Mouse (Mus musculus) Muller cell, postnatal 12 days (primary cell): ENCODE data around the gene Frmd4a.

Experiments
- DNase-seq: peaks from one replicate; pipeline ENCODE4 v3.0.0-alpha.2; 2015; ENCODE audit errors: inconsistent ontology term

Frmd4a gene

GRCm38 (mm10) chr2:4486185-4486584, 468.7 kb downstream of the Frmd4a start:
- no peak for DNase-seq

DNA sequence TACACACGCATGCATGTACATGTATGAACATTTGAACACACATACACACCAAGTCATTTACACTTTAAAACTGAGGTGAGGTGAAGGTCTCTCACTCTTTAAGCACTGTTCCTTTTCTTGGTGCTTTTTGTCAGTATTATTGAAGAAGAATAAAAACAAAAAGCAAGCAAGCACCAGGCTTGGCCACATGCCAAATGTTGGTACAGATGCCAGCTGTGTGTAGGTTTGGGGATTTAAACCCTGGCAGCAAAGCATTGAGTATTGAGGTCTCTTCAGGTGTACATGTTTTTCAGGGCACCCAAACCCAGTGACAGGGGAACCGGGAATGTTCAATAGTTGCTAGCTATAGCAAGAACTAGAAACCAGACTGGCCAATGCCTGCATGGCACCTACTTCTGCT, 469.8 kb downstream of the Frmd4a start:
- no peak for DNase-seq

DNA sequence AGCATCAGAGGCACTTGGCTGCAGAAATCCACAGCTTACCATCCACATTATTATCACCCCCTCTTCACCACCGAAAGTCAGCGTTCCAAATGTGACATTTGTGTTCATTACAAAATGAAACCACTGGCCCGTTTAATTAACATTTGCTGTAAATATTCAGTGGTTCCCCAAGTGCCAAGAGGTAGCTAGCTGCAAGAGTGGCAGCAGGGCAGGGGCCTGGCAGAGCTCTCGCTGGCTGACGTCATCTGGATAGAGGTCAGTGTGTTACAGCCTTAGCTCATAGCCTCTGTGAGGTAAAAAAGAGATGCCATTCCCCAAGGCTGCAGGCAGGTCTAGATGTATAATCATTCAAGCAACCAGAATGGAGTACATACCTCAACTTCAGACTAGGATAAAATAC, 473.3 kb downstream of the Frmd4a start:
- peak; percentile 70 for DNase-seq

DNA sequence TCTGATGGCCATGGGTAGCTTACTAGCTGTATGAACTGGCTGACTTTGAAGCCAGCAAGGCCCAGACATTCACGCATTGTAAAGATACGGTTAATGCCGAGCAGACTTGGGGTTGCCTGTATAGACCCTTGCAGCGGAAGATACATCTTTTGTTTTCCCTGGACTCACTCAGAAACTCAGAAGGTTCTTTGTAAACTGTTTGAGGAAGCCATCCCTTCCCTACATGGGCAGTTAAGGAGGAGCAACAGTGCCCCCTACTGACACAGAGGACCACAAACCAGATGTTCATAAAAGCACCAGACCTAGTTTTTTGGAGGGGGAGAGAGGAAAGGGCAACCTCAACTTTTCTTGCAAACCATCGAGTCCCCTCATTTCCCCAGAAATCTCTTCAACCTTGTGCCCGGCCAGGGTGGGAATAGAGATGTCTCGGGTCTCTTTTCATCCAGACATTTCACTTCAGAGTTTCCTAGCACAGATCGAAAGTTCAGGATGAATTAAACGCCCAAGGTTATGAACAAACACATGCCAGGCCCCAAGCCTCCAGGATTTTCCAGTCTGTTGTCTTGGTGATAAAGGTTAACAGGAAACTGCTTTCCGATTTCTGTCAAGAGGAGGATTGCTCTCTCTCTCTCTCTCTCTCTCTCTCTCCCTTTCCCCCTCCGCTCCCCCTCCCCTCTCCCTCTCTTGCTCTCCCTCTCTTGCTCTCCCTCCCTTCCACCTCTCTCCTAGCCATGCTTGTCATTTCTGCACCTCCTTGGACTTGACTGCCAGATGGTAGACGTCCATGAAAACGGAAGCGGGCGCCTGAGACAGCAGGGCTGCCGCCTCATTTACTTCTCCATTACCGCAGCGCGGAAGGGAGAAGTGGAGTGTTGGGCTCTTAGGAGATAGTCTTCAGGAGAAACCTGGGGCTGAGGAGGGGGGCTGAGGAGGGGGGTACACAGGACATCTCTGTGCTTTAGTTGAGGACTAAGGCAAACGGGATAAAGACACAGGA, 475.3 kb downstream of the Frmd4a start:
- peak; percentile 70 for DNase-seq

- no peak for DNase-seq
These were observed 477.0 kb downstream of the Frmd4a start for GRCm38 (mm10) chr2:4494478-4494877.

DNA sequence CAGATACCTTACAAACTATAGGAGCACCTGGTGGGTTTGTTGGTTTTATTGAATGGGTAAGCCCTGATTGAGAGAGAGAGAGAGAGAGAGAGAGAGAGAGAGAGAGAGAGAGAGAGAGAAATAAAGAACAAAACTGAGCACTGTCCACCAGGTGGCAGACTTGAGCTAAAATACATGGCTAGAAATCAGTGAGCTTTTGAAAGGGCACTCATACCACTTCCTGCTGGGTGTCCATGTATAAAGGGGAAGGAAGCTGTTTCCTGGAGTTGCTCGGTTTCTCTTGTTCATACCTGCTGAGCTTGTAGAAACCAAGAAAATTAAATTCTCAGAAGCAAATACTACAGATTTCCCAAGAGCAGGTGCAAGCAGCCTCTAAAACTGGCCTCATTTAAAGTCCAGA, 481.7 kb downstream of the Frmd4a start:
- DNase-seq = peak; percentile 62

DNA sequence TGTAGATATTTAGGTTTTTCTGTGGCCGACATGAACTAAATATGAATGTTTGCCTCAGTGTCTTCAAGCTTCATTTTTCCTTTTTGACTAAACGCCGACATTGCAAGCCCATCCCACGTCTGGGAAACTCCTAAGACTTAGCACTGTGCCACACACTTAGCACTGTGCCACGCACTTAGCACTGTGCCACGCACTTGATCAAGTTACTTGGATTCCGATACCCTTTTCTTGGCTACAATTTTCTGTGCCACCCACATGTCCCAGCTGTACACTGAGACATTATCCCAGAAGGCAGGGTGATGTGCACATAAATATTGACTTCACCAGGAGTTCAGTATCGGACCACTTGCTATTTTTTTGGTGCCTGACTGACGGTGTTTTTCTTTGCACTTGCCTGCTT, 482.4 kb downstream of the Frmd4a start:
- no peak for DNase-seq

DNA sequence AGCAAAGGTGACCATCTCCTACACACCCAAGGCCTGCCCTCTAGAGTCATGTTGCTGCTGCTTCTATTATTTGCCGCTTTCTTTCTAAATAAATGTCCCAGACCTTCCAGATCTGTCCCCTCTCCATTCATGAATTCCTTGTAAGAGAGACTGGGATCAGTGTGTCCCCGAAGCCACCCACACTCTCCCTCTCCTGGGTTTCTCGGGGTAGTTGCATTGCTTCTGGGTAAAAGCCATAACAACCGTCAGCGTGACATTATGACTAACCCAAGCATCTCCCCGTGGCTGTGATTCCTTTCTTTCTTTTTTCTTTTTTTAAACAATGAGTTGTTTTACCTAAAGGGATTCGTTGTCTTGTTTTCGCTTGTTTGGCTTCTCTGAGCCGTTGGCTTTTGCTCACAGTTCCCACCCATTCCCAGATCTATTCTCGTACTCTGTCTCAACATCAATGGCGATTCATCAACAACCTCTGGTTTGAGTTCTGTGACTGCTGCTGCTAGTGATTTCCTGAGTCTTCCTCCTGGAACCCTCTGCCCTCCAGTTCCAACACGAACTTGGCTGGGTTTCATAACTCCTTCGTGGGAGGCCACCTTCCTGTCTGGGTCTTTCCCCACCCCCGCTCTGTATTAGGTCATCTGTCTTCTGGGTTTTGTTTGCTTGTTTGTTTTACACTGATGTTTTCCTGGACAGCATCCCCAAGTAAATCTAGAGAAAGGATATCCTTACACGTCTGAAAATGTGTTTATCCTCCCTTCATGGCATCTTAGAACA, 483.9 kb downstream of the Frmd4a start:
- no peak for DNase-seq

DNA sequence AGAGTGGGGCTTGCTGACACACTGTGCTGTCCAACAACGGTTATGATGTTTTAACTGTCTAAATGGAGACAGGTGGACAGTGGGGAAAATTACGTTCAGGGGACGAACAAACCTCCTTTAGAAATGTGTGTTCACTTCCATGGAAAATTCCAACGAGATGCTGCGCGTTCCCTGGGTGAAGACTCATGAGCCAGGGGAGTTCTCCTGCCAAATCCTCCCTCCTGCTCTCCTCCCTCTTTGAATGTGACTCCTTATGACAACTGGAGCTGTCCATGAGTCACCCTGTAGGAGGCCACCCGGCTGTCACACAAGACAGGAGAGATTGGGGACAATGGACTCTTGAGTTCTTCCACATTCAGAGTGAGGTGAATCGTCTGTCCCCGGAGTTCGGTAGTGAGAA, 486.9 kb downstream of the Frmd4a start:
- peak; percentile 88 for DNase-seq

GRCm38 (mm10) chr2:4505695-4506094, 488.2 kb downstream of the Frmd4a start:
- DNase-seq = no peak

DNA sequence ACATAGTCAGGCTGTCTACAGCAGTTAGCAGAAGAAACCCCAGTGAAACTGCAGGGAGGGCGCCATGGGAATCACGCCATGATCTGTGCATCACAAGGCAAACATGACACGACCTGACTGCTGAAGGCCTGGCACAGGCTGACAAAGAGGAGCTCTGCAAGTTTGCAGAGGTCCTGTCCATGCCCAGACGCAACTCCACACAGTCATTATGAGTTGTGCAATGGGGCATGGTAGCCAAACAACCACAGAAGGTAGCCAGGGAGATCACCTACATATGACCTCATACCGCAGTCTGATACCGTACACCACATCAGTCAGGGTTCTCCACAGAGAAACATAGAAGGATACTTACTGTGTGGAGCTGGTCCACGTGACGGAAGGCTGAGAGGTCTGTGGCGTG, 489.1 kb downstream of the Frmd4a start:
- DNase-seq = no peak

DNA sequence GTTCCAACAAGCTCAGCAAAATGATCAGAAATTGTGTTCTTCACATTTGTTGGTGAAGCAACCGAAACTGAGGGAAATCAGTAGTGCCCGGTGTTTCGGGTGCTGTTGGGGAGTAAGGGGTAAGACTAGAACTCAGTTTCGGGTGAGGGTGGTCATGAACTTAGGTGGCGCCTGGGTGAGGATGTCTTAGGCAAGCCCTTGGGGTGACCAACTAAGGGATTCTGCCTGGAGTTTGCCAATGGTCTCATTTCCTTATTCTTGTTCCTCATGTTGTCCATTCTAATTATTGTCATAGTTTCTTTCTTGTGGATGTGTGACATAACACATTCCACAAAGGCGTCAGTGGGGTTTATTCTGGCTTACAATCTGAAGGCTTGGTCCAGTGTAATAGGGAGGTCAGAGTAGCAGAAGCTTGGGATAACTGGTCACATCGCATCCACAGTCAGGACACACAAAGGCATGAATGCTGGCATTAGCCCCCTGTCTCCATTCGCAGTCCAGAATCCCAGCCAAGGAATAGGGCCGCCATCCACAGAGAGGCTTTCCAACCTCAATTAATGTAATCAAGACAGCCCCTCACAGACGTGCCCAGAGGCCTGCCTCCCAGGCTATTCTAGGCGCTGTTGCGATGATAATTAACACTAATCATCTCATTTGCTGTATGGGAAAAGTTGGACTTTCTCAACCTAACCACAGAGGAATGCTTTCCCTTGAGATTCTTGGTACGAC, 490.5 kb downstream of the Frmd4a start:
- peak; percentile 97 for DNase-seq

GRCm38 (mm10) chr2:4508959-4509615, 491.6 kb downstream of the Frmd4a start:
- no peak for DNase-seq

GRCm38 (mm10) chr2:4509739-4510138, 492.2 kb downstream of the Frmd4a start:
- no peak for DNase-seq

DNA sequence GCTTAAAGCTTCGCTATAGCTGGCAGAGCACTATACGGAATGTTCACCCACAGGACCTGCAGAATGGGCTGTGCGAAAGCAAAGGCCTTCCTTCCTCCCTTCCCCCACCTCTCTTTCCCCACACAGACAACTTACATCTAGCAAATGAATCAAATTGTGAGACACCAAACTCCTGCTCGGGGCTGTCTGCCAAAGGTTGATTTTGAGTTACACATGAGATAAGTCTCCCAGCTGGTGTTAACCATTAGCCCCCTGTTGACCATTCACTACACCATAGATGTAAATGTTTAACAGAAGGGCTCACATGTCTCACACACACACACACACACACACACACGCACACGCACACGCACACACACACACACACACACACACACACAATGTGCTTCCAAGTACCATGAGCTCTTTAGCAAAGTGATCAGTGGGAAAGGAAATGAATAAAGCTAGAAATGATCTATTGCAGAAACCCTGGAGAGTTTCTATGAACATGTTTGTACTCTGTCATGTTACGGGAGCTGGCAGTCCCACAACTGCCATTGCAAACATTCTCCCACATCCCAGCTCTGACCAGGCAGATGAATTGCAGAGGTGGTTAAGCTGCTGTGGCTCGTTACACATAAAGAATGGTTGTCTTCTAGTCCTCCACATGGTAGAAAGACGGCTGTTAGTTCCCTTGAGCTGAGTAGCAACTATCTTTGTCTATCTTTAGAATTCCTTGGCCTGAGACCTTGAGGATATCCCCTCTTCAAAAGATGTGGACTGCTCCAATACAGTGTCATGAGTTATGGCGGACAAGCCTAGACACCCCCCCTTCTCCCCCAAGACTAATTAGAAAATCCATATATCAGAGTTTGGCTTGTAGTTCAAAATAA, 492.9 kb downstream of the Frmd4a start:
- DNase-seq = peak; percentile 43

DNA sequence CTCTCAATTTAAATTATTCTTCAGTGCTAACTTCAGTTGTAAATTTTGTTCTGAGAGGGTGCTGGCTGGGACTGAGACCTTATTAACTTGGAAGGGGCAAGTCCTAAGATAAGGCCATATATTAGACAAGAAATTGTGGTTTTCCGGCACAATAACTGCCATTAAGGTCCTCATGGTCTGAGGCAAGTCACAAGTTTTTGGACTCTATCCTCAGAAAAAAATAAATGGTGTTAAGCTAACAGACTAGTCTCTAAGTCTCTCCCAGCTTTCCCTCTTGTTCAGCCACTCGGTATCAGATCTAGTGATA, 493.5 kb downstream of the Frmd4a start:
- DNase-seq = no peak

DNA sequence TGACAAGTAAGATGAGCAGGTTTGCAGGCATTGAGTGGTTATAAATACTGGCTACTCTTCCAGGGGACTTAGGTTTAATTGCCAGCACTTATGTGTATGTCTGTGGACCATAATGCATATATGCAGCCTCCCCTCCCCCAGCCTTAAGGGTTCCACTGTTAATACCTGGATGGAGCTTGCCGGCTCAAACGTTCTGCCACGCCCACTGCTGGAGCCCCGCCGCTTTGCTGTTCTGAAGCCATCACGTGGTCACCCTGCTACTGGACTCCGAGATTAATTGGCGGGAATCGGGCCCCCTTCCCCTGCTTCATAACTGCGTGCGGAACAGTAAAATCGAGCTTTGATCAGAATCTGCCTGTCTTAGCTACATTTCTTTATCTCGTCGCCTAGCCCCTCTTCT, 495.1 kb downstream of the Frmd4a start:
- no peak for DNase-seq

DNA sequence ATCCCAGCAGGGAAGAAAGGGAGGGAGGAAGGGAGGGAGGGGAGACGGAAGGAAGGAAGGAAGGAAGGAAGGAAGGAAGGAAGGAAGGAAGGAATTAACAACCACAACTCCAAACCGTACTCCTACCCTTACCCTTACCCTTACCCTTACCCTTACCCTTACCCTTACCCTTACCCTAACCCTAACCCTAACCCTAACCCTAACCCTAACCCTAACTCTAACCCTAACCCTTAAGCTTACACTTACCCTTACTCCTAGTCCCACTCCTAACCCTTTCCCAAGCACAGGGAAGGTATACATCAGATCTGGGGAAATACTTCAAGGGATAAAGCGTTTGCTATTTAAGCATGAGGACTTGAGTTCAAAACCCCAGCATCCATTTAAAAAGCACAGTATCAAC, 498.4 kb downstream of the Frmd4a start:
- no peak for DNase-seq

DNA sequence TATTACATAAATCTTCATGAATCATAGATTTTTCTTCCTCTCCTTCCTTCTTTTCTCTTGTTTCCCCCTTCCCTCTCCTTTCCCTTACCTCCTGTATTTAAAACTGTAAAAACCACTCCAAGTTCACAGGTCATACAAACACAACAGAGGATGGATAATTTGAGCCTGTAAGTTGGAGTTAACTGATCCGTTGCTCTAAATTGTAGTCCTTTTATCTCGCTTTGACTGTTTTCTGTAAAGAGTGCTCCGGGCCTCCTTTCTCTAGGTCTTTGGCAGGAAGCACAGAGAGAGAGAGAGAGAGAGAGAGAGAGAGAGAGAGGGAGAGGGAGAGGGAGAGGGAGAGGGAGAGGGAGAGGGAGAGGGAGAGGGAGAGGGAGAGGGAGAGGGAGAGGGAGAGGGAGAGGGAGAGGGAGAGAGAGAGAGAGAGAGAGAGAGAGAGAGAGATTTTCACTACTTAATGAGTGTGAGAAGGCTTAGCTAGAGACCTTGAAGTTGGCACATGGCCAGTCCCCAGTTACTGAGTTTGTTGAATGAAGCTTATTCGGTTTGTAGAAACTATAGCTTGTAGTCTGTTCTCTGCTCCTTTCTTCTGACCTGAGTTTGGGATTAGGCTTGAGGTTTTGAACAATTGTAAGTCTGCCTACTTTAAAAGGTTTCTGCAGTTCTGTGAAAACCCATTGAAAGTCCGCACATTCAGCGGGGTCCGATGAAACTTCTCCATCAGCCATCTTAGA, 499.5 kb downstream of the Frmd4a start:
- peak; percentile 56 for DNase-seq

GRCm38 (mm10) chr2:4517553-4518125, 500.1 kb downstream of the Frmd4a start:
- peak; percentile 71 for DNase-seq
